Mouse (Mus musculus) cerebellum, adult 9-10 months (tissue): ENCODE measurements around the gene Paqr3.

Experiments used
- DNase-seq: peaks from one replicate; pipeline ENCODE4 v3.0.0; 2022

The Paqr3 gene

DNA sequence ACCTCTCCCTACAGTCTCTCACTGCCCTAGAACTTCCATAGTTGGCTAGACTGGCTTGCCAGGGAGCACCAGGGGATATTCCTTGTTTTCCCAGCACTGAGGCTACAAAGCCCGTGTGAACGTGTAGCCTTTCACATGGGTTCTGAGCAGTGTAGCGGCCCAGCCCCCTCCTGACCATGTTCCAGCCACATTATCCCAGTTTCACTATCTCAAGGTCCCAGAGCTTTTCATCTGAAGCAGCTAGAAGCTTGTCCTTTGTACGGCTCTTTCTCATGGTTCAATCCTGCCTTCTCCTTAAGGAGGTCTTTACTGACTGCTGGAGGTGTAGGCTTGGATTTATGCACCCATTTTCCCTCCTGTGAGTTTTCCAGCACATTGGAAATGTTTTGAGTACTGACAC is 26.9 kb downstream of the Paqr3 start:
- no peak for DNase-seq

DNA sequence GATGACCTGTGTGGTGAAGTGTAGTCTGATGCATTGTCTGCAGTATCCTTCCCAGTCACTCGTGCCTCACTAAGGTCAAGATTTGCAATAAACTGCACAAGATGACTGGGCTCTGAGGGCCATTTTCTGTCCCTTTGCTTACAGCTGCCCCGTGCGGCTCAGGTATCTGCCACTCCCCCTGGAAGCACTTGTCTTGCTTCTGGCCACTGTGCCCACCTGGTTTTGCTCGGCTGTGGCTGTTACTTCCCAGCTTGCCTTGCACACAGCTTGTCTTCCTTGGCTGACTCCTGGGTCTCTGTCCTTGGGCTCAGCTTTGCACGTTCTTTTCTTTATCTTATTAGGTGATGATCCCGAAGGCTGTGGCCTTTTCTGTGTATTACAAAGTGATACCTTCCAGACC is 27.7 kb downstream of the Paqr3 start:
- DNase-seq = no peak

DNA sequence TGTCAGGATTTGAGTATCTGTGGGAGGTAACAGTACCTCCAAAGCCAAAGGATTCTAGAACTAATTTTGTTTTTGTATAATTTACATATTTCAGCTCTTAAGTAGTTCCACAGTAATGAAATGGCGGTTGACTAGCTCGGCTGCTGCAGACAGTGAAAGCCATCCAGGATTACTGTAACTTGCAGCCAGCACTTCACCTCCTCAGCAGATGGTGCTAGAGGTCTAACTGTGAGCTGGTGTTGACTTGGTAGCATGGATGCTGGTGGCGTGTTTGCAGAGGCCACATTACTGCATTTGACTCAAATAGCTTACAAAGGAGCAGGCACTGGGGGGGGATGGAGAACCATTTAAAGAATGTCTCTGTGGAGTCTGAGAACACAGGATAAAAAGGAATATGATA is 29.9 kb downstream of the Paqr3 start:
- DNase-seq = peak; percentile 58

DNA sequence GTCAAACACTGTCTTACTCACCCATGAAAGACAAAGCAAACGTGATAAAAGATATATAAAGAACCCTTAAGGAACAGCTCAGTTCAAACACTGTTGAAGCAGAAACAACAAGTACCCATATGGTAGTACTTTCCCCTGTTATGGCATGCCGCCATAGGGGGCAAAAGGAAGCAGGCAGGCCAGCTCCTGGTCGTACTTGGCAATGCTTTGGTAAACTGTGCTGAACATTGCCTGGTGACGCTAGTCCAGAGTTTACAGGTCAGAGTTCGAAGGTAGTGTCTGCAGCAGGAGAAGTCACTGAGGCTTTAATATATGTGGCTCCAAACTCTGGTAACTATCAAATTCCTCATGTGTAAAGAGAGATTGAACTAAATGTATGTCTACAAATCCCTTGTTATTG is 32.8 kb downstream of the Paqr3 start:
- DNase-seq = no peak

DNA sequence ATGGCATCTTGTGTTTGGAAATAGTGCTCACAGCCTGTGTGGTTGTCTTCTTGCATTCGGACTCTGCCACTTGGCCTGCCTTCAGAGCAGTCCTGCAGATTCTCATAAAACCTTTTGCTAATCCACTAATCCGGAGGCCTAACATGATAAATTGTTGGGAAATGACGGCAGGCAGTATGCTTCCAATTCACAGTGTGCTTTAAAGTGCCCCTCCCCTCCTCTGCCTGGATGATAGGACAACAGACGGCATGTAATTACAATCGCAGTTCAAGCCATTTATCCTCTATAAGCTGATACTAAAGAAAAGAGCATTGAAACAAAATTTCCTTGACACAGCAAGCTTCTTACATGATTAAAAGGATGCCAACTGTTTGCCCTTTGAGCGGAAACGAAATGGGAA is 33.7 kb downstream of the Paqr3 start:
- no peak for DNase-seq

DNA sequence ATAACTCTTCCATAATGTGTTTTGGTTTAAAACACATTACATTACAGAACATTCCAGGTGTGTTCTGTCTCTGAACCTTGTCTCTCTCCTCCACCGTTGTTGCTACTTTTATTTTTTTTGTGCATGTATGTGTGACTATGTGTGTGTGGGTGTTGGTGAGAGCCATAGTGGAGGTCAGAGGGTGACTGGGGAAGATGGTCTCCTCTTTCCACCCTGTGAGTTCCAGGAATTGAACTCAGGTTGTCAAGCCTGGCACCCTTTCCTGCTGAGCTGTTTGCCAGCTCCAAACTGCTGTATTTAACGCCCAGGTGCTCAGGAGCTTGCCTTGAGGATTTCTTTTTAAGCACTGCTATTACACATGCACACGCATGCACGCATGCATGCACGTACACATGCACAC is 35.2 kb downstream of the Paqr3 start:
- no peak for DNase-seq

DNA sequence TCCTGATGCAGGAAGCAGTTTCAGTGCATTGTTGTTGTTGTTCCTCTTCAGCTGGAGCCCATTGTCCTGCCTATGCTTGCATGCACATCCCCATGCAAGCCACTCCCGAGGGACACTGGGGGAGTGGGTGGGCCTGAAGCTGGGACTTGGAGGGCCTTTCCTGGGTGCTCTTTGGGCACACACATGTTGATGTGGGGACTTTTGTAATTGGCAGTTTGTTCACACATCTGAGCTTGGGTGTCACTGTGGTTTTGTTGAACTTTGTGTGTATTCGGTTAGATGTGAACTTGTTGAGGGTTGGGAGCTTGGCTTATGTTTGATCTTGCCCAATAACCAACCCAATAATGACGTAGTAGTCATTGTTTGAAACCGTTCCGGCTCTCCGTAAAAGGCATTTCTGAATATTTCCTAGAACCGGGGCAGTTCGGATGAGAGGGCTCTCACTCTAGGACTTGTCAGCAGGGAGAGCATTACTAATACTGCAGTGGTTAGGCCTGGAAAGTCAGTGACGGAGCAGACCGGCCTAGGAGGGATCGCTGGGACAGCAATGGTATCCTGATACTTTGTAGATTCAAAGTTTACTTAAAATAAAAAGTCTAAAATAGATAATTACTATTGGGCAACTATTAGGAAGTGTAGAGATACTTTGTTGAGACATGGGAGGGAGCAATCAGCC is 35.8 kb downstream of the Paqr3 start:
- DNase-seq = no peak

DNA sequence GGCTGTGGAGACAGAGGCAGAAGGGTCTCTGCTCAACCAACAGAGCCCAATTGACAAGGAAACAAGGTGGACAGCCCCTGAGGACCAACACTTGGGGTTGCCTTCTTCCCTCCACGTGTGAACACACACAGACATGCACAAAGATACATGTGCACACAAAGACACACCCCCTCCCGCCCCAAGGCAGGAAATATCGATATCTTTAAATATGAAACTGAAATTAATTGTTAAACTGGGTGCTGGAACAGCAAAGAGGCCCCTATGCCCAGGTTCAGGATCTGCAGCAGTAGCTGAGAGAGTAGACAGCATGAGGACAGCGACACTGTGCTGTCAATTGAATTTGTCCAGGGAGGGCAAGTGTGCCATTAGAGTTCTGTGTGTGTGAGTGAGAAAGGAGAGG is 45.6 kb downstream of the Paqr3 start:
- DNase-seq = no peak

DNA sequence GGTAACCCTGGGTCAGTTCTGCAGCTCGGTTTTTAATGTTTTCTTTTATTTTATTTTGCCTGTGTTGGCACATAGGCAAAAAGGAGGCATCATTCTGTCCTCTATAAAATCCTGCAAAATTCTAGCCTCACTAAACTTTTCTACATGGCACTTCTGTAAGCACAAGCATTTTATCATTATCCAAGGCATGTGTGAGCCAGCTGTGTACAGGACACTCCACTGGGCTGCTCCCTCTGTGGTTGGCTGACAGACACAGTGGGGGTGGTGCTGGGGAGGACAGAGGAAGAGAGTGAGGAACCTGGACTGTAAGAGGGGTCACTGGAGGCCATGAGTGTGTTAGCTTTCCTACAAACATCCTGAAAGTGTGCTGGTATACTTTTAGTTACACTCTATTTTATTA is 49.4 kb downstream of the Paqr3 start:
- DNase-seq = no peak

DNA sequence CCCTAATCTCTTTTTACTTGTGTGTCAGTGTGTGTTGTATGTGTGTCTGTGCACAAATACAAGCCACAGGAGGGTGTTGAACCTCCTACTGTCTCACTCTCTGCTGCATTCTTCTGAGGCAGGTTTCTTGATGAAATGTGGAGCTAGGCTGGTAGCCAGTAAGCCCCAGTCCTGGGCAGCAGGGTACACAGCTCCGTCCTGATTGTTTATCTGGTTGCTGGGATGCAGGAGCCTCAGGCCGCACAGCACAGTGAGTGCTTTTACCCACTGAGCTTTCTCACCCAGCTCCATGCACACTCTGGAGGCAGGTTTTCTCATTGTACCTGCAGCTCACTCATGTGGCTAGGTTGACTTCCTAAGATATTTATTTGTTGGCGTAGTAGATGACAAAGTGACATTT is 50.5 kb downstream of the Paqr3 start:
- DNase-seq = no peak

DNA sequence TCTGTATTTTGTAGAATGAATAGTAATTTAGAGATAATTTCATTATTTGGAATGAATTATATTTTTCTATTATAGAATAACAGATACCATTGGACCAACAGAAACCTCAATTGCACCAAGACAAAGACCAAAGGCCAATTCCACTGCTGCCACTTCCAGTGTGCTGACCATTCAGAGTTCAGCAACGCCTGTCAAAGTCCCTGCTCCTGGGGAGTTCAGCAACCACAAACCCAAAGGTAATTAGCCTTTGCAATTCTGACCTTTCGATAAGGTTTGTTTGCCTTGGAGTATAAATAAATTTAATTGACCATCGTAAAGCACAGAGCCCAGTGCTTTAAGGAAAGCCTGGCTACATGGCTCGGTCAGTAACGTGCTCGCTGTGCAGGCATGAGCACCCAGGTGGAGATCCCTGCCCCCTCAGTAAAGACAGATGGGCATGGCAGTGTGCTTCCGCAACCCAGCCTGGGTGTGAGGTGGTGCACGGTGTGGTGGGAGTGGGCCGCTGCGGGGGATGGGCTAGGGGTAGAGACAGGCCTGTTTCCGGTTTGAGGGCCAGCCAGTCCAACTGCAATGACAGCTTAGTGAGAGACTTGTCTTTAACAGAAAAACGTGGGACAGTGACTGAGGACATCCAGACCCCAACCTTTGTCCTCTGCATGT is 54.5 kb downstream of the Paqr3 start:
- DNase-seq = no peak

DNA sequence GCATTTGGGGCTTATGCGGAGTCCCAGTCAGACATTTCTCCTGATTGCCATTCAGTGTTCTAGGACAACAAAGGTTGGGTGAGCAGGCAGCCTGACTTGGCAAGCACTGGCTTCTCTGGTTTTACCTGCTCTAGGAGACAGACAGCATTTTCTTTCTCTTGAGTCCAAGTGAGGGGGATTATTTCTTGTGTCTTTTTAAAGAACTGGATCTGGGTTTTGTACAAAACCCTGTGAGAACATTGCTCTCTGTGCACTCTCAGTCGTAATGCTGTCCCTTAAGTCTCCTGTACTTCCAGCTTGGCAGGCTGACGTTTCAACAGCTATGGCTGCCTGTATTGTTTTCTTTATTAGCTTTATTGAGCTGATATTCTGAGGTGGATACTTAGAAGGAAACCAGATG is 55.0 kb downstream of the Paqr3 start:
- no peak for DNase-seq

DNA sequence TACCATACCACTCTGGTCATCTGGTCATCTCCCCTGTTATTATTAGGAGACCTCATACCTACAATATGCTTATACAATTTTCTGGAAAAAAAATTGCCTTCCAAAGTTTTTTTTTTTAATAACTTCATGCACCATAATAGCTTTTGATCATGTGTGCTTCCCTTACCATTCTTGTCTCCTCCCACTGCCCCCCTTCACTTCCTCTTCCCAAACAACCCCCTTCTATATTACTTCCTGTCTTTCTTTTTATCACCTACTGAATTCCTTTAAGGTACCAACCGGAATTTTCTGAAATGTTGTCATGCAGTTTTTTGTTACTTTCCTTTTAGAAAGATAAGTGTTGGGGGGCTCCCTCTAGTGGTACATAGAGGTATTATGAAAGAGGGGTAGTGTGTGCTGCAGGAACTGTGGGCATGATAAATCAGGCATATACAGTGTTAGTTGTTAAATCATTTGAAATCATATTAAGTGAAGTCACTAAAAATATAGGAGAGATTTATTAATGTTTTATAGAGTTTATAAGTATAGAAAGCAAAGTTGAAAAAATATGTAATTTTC is 55.8 kb downstream of the Paqr3 start:
- DNase-seq = peak; percentile 70

DNA sequence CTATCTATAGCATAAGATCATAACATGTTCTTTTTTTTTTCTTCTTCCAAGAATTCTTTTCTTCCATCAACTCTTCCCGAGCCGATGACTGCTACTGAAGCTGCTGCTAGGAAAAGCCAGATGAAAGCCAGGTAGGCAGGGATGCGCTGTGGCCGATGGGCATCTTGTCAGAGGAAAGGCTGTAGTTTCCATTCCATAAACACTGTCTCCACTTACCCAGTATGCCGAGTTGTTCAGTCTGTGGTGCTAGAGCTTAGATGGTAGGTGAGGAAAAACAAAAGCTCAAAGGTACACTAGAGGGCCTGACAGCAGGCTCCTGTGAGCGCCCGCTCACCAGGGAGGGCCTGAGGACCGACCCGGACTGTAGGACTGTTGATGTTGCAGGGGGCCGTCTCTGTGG is 56.6 kb downstream of the Paqr3 start:
- DNase-seq = no peak

DNA sequence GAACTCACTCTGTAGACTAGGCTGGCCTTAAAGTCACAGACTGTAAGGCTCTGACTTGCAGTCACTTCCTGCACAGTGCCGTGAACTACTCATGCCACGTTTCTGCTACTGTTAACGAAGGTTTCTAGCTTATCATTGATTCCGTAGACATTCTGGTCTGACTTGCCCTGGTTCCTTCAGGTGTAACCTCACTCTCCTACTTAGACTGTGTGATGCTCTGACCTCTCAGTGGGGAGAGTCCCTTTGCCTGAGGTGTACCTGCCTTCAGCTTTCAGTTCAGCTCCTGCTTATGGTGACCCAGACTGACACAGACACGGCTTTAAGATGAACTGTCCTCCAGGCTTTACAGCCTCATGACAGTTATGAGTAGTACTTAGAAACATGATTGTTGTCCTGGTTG is 57.2 kb downstream of the Paqr3 start:
- no peak for DNase-seq

DNA sequence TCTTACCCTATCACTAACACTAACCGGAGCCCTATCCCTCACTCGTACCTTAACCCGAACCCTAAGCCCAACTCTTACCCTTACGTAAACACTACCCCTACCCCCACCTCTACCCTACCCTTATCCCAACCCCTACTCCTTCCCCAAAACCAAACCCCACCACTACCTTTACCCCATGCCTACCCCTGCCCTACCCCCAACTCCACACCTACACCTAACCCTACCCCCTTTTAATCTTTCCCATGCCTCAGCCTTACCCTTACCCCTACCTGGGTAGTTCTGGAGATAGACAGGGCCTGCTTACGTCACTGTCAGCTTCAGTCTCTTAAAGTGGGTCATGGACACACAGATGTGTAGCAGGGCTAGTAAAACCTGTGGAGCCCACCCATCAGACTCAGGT is 62.5 kb downstream of the Paqr3 start:
- DNase-seq = no peak

DNA sequence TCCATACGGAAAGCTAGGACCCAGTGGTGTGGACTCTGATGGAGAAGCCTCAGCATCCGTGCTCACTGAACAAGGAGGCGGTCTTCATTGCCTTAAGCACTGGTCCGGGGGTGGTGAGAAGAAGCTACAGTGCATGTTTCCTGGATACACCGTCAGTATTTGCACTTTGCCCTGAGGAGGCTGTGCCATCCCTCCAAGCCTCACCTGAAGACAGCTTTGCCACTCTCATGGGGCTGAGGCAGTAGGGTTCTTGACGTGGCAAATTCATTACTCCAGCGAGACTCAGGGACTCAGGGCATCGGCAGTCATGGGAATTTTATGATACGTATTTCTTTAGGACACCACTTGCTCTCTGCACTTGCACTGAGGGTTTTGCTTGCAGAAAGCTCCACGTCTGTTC is 64.7 kb downstream of the Paqr3 start:
- no peak for DNase-seq

DNA sequence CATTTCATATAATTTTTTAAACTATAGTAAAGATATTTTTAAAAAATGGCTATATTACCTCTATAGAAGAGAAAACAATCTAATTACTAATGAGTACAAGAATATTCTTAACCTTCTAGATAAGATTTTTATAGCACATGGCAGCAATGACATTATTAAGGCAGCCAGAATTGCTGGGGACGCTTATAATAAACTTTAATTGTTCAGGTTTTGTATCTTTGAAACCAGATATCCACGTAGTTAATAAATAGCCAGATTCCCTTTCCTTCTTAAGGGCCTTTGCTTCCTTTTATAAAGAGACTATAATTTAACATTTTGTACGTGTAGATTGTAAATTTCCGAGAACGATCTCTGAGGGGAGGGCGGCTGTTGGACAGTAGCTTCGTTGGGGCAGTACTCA is 66.1 kb downstream of the Paqr3 start:
- no peak for DNase-seq
